31 mouse cellular contexts compared by ENCODE assay signal in genomic region chr17:24701251-24701650, GRCm38 (mm10). TPM values are rescaled to one million over a fixed set of nuclear protein-coding genes. Genes with fewer than 3 reads are reported as not detected.
DNase-seq lines count a peak whose midpoint lies in the region; ATAC-seq and TF ChIP-seq lines count a peak whose summit lies in the region.
"Had no signal": no experiment of that assay in that cellular context is flagged by ENCODE, and none has a peak within 500 bp of the region (broad histone marks: within the 10 kb centered on the region; RNA-seq: fewer than 3 reads in every experiment).

No protein-coding gene starts in this region.

- peaks cover 31% of the 10 kb centered on the region for H3K36me3 ChIP-seq in kidney, postnatal 0 days (ENCODE audit: insufficient read depth, low read length)
- peaks cover 59% of the 10 kb centered on the region for H3K36me3 ChIP-seq in kidney, embryonic 14.5 days (ENCODE audit: control insufficient read depth, insufficient read depth, low read length)

- no peak overlapping the region for H3K27ac ChIP-seq in kidney, postnatal 0 days
- H3K27ac ChIP-seq in kidney, embryonic 14.5 days (ENCODE audit: low read depth, low read length), result no peak overlapping the region
- H3K27ac ChIP-seq: embryonic facial prominence, embryonic 12.5 days; embryonic facial prominence, embryonic 15.5 days; forebrain, embryonic 13.5 days; heart, embryonic 15.5 days; hindbrain, embryonic 10.5 days; hindbrain, embryonic 15.5 days had no signal

- H3K4me2 ChIP-seq in kidney, postnatal 0 days (ENCODE audit: low read length), result no peak overlapping the region
- H3K4me2 ChIP-seq in kidney, embryonic 14.5 days (replicated peaks; ENCODE audit: low read depth, low read length), result no peak overlapping the region
- H3K4me2 ChIP-seq: embryonic facial prominence, embryonic 12.5 days; embryonic facial prominence, embryonic 15.5 days; forebrain, embryonic 13.5 days; heart, embryonic 12.5 days; heart, embryonic 15.5 days; hindbrain, embryonic 15.5 days had no signal

- H3K9ac ChIP-seq in kidney, postnatal 0 days (ENCODE audit: low read depth, low read length), result 0 out of 2 replicates have a peak overlapping the region, but pooled peaks have one; percentile 18
- no peak overlapping the region for H3K9ac ChIP-seq in kidney, embryonic 14.5 days (ENCODE audit: low read depth, low read length)
- H3K9ac ChIP-seq: embryonic facial prominence, embryonic 12.5 days; embryonic facial prominence, embryonic 15.5 days; forebrain, embryonic 13.5 days; heart, embryonic 12.5 days; heart, embryonic 15.5 days; hindbrain, embryonic 15.5 days had no signal

- no peak overlapping the region for H3K4me3 ChIP-seq in kidney, postnatal 0 days (replicated peaks; ENCODE audit: low read depth, low read length)
- no peak overlapping the region for H3K4me3 ChIP-seq in kidney, embryonic 14.5 days (ENCODE audit: low read length)
- H3K4me3 ChIP-seq: embryonic facial prominence, embryonic 12.5 days; embryonic facial prominence, embryonic 15.5 days; forebrain, embryonic 13.5 days; heart, embryonic 12.5 days; heart, embryonic 15.5 days; hindbrain, embryonic 10.5 days; hindbrain, embryonic 15.5 days had no signal

- H3K27me3 ChIP-seq in kidney, postnatal 0 days (ENCODE audit: insufficient read depth, low read length), result no peaks in the 10 kb centered on the region
- no peaks in the 10 kb centered on the region for H3K27me3 ChIP-seq in kidney, embryonic 14.5 days (ENCODE audit: control insufficient read depth, insufficient read depth, low read length)
- H3K27me3 ChIP-seq: CH12.LX; embryonic facial prominence, embryonic 12.5 days; embryonic facial prominence, embryonic 15.5 days; forebrain, embryonic 13.5 days; heart, embryonic 15.5 days; hindbrain, embryonic 15.5 days; Patski had no signal

- DNase-seq in heart, adult 11 months, result peak; percentile 91
- no peak for DNase-seq in heart, adult 18-20 months
- no peak for DNase-seq in kidney, postnatal 0 days (ENCODE audit: low spot score)
- peak; percentile 15 for DNase-seq in urinary bladder, adult 2 months (ENCODE audit: low spot score)
- no peak for DNase-seq in urinary bladder, postnatal 14 days (ENCODE audit: low spot score)
- DNase-seq: adrenal gland, postnatal 10 days; adrenal gland, postnatal 36 days; B cell, adult 2 months; cerebellum, adult 2 months; cerebellum, adult 9-11 months; cerebellum, postnatal 25 days; gastrocnemius, postnatal 10 days; gastrocnemius, postnatal 36 days; heart, postnatal 10 days; heart, postnatal 36 days had no signal

- no peaks in the 10 kb centered on the region for H3K9me3 ChIP-seq in kidney, postnatal 0 days (replicated peaks; ENCODE audit: low read length)
- no peaks in the 10 kb centered on the region for H3K9me3 ChIP-seq in kidney, embryonic 14.5 days (ENCODE audit: control insufficient read depth, low read length)
- H3K9me3 ChIP-seq: embryonic facial prominence, embryonic 12.5 days; embryonic facial prominence, embryonic 15.5 days; forebrain, embryonic 13.5 days; G1E; heart, embryonic 12.5 days; heart, embryonic 15.5 days; hindbrain, embryonic 10.5 days; hindbrain, embryonic 15.5 days had no signal

- no peak for TF ChIP-seq CTCF in kidney, postnatal 0 days (IDR thresholded peaks at IDR 0.05; ENCODE audit: low read depth)

- WGBS in kidney, postnatal 0 days, result 86% methylated on average over 9 of the region's 9 CpGs
- WGBS in kidney, embryonic 14.5 days, result 89% methylated on average over 9 of the region's 9 CpGs

- no peak for ATAC-seq in kidney, postnatal 0 days (replicated peaks; ENCODE audit: low FRiP score, low read depth)
- ATAC-seq in kidney, embryonic 14.5 days (ENCODE audit: low FRiP score, low TSS enrichment), result no peak
- ATAC-seq: forebrain, embryonic 13.5 days; forebrain, embryonic 16.5 days; Patski had no signal

- peaks cover 10% of the 10 kb centered on the region for H3K4me1 ChIP-seq in kidney, postnatal 0 days (replicated peaks; ENCODE audit: insufficient read depth, low read length)
- peaks cover 10% of the 10 kb centered on the region; the same call in 1 of the 2 replicates for H3K4me1 ChIP-seq in kidney, embryonic 14.5 days (ENCODE audit: control insufficient read depth, insufficient read depth, low read length)

RNA-seq across cellular contexts. Expression of gene Noxo1, which starts 5.2 kb away (rescaled TPM):
- total RNA-seq in heart, adult 18-20 months (2021), result under 1 TPM; 0.77 to 0.99 TPM
- 2.6 and 2.7 TPM in 2 replicates for polyA plus RNA-seq in kidney, postnatal 0 days (2015; fragmentation: Nextera tagmentation; extraction: Ambion mirVana)
- 3.1 and 3.5 TPM in 2 replicates for polyA plus RNA-seq in kidney, embryonic 14.5 days (2014; fragmentation: Nextera tagmentation; extraction: Ambion mirVana)
- 7.6 and 10.7 TPM in 2 replicates for polyA plus RNA-seq in urinary bladder, adult 2 months (2012; rRNA removed)

RNA-seq across cellular contexts. Expression of gene Gfer, which starts 5.3 kb away (rescaled TPM):
- total RNA-seq in heart, adult 18-20 months (2021), result 10 to 100 TPM; 24.0 to 24.3 TPM
- polyA plus RNA-seq in kidney, postnatal 0 days (2015; fragmentation: Nextera tagmentation; extraction: Ambion mirVana), result 43.3 and 47.6 TPM in 2 replicates
- 48.1 and 54.4 TPM in 2 replicates for polyA plus RNA-seq in kidney, embryonic 14.5 days (2014; fragmentation: Nextera tagmentation; extraction: Ambion mirVana)
- polyA plus RNA-seq in urinary bladder, adult 2 months (2012; rRNA removed), result 21.0 and 23.7 TPM in 2 replicates

RNA-seq across cellular contexts. Expression of gene Tbl3, which starts 6.2 kb away (rescaled TPM):
- total RNA-seq in heart, adult 18-20 months (2021), result 10 to 100 TPM; 18.0 to 20.1 TPM
- 50.5 and 57.3 TPM in 2 replicates for polyA plus RNA-seq in kidney, postnatal 0 days (2015; fragmentation: Nextera tagmentation; extraction: Ambion mirVana)
- polyA plus RNA-seq in kidney, embryonic 14.5 days (2014; fragmentation: Nextera tagmentation; extraction: Ambion mirVana), result 64.8 and 105 TPM in 2 replicates
- 31.4 and 34.8 TPM in 2 replicates for polyA plus RNA-seq in urinary bladder, adult 2 months (2012; rRNA removed)

RNA-seq across cellular contexts. Expression of gene Syngr3, which starts 11.5 kb away (rescaled TPM):
- under 1 TPM in 1 of 2 experiments, not detected in 1; 0.17 TPM for total RNA-seq in heart, adult 18-20 months (2021)
- polyA plus RNA-seq in kidney, postnatal 0 days (2015; fragmentation: Nextera tagmentation; extraction: Ambion mirVana), result 1.4 and 1.7 TPM in 2 replicates
- polyA plus RNA-seq in kidney, embryonic 14.5 days (2014; fragmentation: Nextera tagmentation; extraction: Ambion mirVana), result 1.0 and 1.2 TPM in 2 replicates
- polyA plus RNA-seq in urinary bladder, adult 2 months (2012; rRNA removed), result 0.58 and 0.62 TPM in 2 replicates
- total RNA-seq: common myeloid progenitor, adult 5-6 weeks; G1E; gastrocnemius, postnatal 36 days; granulocyte monocyte progenitor cell, adult 5-6 weeks; heart, postnatal 10 days had no signal

RNA-seq across cellular contexts. Expression of gene Rnf151, which starts 16.6 kb away (rescaled TPM):
- not detected for total RNA-seq in heart, adult 18-20 months (2021)
- polyA plus RNA-seq in kidney, postnatal 0 days (2015; fragmentation: Nextera tagmentation; extraction: Ambion mirVana), result not detected in 2 replicates
- 0.62 TPM in 1 of 2 replicates, not detected in the other for polyA plus RNA-seq in kidney, embryonic 14.5 days (2014; fragmentation: Nextera tagmentation; extraction: Ambion mirVana)
- 0.18 and 0.30 TPM in 2 replicates for polyA plus RNA-seq in urinary bladder, adult 2 months (2012; rRNA removed)
- total RNA-seq: adrenal gland, adult 18-20 months; adrenal gland, postnatal 36 days; common myeloid progenitor, adult 5-6 weeks; G1E; gastrocnemius, adult 18-20 months; gastrocnemius, postnatal 10 days; gastrocnemius, postnatal 36 days; granulocyte monocyte progenitor cell, adult 5-6 weeks; heart, postnatal 10 days; heart, postnatal 36 days had no signal
- polyA plus RNA-seq: forebrain, embryonic 13.5 days; forebrain, embryonic 16.5 days; heart, embryonic 12.5 days; heart, embryonic 15.5 days; hindbrain, embryonic 15.5 days had no signal

Comparison
In these comparisons a context has a peak if more than half of its experiments do, and no peak if none do; other contexts are left out.
1. DNase-seq: peak in heart, adult 11 months (single experiment) and urinary bladder, adult 2 months (single experiment); none in heart, adult 18-20 months (0 of 2), kidney, postnatal 0 days (single experiment) and urinary bladder, postnatal 14 days (single experiment).